Mouse (Mus musculus): ENCODE measurements around the gene Cntrl. TPM values are rescaled to one million over a fixed set of nuclear protein-coding genes. Genes with fewer than 3 reads are reported as not detected.
A peak's percentile ranks its signal among the peaks of the same experiment; 100 is the strongest.

The Cntrl gene
- polyA plus RNA-seq, 1 experiment from 2014 or later = 17.3 TPM

DNA sequence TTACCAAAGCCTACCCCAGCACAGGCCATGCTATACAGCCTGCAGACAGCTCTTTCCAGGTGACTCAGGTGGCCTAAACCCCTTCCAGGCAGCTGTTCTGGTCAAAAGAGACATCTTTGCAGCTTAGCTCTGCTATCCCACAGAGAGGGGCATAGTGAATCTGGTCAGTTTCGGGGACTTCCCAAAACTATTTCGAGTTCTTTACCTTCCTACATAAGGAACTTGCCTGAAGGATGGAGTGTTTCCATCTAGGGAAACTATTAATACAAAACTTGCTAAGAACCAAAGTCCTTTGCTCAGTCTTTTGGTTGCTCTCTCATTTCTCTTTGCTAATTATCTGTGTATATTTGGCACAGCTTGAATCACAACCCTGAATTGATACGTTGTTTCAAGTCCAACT, 32.4 kb downstream of the Cntrl start:
- no peaks in the 10 kb centered on the region for H3K27me3 ChIP-seq (replicated peaks; ENCODE audit: control insufficient read depth, insufficient read depth, low read length)
- WGBS = 90% methylated on average over 3 of the region's 3 CpGs

DNA sequence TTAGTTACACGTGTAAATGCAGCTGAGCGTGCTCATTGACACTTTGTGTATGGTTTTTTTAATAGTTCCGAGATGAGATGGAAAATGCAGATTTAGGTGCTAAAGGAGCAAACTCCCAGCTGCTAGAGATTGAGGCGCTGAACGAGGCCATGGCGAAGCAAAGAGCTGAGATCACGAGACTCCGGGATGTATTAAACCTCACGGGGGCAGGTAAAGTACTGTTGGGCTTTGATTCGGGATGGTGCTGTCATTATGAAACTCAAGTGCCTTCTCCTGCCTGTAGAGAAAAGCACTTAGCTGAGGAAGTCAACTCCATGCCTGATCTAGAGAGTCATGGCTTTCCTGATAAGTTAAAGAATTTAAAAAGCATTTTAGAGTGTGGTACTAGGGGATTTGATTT, 39.5 kb downstream of the Cntrl start:
- no peak for ATAC-seq
- Histone ChIP-seq H3K4me3 (ENCODE audit: low read length) (no peak overlapping the region), H3K27ac (ENCODE audit: low read length) (no peak overlapping the region), H3K9me3 (ENCODE audit: control insufficient read depth, low read length) (no peaks in the 10 kb centered on the region), H3K36me3 (ENCODE audit: control insufficient read depth, insufficient read depth, low read length) (peaks cover 33% of the 10 kb centered on the region), H3K4me2 (ENCODE audit: low read depth, low read length) (no peak overlapping the region), H3K9ac (ENCODE audit: low read depth, low read length) (no peak overlapping the region), H3K27me3 (replicated peaks; ENCODE audit: control insufficient read depth, insufficient read depth, low read length) (no peaks in the 10 kb centered on the region), H3K4me1 (ENCODE audit: control insufficient read depth, insufficient read depth, low read length) (no peaks in the 10 kb centered on the region)
- 94% methylated on average over 10 of the region's 10 CpGs for WGBS

More for the DNA sequence above, 32.4 kb downstream of the Cntrl start:
- Histone ChIP-seq H3K4me3 (ENCODE audit: low read length) (no peak overlapping the region), H3K9ac (ENCODE audit: low read depth, low read length) (no peak overlapping the region), H3K27ac (ENCODE audit: low read length) (no peak overlapping the region), H3K4me2 (ENCODE audit: low read depth, low read length) (no peak overlapping the region), H3K36me3 (ENCODE audit: control insufficient read depth, insufficient read depth, low read length) (peaks cover 33% of the 10 kb centered on the region), H3K9me3 (ENCODE audit: control insufficient read depth, low read length) (no peaks in the 10 kb centered on the region), H3K4me1 (ENCODE audit: control insufficient read depth, insufficient read depth, low read length) (no peaks in the 10 kb centered on the region)
- no peak for ATAC-seq

DNA sequence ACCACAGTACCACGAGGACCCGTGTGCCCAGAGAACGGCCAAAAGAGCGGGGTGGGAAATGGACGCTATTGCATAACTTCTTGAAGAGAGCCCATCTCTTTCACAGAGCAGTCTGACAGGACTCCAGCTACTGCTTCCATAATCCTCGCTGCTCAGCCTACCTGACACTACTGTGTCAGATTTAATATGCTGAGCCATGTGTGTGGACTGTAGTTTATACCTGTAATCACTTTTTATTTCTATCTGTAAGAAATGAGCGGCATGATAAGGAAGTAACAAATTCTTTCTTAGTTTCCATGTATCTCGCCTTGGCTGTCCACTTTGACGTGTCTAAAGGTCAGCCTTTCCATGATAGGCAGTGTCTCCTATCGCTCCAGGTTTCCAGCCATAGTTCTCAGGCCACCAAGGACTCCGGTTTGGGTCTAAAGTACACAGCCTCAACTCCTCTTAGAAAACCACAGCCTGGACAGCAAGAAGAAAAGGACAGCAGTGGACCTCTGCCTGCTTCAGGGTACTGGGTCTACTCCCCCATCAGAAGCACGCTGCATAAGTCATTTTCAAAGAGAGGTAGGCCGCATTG, 42.1 kb downstream of the Cntrl start:
- Histone ChIP-seq H3K27ac (ENCODE audit: low read length) (peak overlapping the region; percentile 26; the same call in 1 of the 2 replicates), H3K4me3 (ENCODE audit: low read length) (no peak overlapping the region), H3K36me3 (ENCODE audit: control insufficient read depth, insufficient read depth, low read length) (peaks cover 29% of the 10 kb centered on the region), H3K4me2 (ENCODE audit: low read depth, low read length) (no peak overlapping the region), H3K9ac (ENCODE audit: low read depth, low read length) (no peak overlapping the region), H3K27me3 (replicated peaks; ENCODE audit: control insufficient read depth, insufficient read depth, low read length) (no peaks in the 10 kb centered on the region), H3K9me3 (ENCODE audit: control insufficient read depth, low read length) (no peaks in the 10 kb centered on the region), H3K4me1 (ENCODE audit: control insufficient read depth, insufficient read depth, low read length) (no peaks in the 10 kb centered on the region)
- WGBS = 89% methylated on average over 13 of the region's 13 CpGs
- peak; percentile 60; the same call in 1 of the 2 replicates for ATAC-seq

DNA sequence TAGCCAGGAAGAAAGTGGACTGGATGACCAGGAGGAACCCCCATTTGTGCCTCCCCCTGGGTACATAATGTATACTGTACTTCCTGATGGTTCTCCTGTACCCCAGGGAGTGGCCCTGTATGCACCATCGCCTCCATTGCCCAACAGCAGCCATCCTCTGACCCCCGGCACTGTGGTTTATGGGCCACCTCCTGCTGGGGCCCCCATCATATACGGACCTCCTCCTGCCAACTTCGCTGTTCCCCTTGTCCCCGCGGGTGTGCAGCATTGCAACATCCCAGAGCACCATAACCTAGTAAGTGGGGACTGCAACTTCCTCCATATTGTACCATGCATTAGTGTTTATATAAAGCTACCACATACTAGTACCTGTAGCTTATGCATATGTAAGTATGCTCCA, 43.9 kb downstream of the Cntrl start:
- Histone ChIP-seq H3K9me3 (ENCODE audit: control insufficient read depth, low read length) (no peaks in the 10 kb centered on the region), H3K36me3 (ENCODE audit: control insufficient read depth, insufficient read depth, low read length) (peaks cover 30% of the 10 kb centered on the region), H3K27ac (ENCODE audit: low read length) (no peak overlapping the region), H3K9ac (ENCODE audit: low read depth, low read length) (no peak overlapping the region), H3K27me3 (replicated peaks; ENCODE audit: control insufficient read depth, insufficient read depth, low read length) (no peaks in the 10 kb centered on the region), H3K4me2 (ENCODE audit: low read depth, low read length) (no peak overlapping the region), H3K4me1 (ENCODE audit: control insufficient read depth, insufficient read depth, low read length) (no peaks in the 10 kb centered on the region), H3K4me3 (ENCODE audit: low read length) (no peak overlapping the region)
- WGBS = 75% methylated on average over 6 of the region's 6 CpGs
- peak; percentile 64 for ATAC-seq

DNA sequence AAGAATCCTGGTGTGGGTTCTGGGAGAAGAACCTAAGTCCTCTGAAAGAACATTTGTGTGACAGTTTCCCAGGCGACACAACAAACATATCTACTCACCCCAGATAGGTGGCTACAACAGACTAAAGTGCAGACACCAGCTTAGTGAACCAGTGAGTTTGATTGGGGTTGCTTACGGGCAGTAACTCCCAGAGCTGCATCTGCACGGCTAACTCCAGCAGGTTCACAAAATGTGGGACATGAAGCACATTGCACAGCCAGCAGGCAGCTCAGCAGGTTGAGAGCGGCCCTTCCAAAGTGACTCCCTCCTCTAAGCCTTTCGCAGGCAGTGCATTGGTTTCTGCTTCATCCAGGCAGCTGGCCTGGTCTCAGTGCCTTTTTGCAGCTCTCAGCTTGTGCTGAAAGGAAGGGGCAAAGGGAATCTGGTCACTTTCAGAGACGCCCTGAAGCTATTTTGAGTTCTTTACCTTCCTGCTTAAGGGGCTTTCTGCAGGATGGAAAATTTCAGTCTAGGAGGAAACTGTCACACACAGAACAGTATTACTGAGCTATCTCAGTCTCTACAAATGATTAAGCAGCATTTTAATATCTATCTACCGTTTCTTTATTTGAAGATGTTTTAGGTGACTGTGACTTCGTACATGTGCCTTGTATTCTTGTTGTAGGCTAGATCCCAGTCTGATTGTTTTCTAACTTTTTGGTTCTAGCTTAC, 44.7 kb downstream of the Cntrl start:
- ATAC-seq = no peak
- H3K27ac ChIP-seq (ENCODE audit: low read length) = no peak overlapping the region
- H3K9ac ChIP-seq (ENCODE audit: low read depth, low read length) = no peak overlapping the region
- no peak overlapping the region for H3K4me3 ChIP-seq (ENCODE audit: low read length)
- H3K36me3 ChIP-seq (ENCODE audit: control insufficient read depth, insufficient read depth, low read length) = peaks cover 32% of the 10 kb centered on the region
- H3K9me3 ChIP-seq (ENCODE audit: control insufficient read depth, low read length) = no peaks in the 10 kb centered on the region
- no peak overlapping the region for H3K4me2 ChIP-seq (ENCODE audit: low read depth, low read length)
- H3K27me3 ChIP-seq (replicated peaks; ENCODE audit: control insufficient read depth, insufficient read depth, low read length) = no peaks in the 10 kb centered on the region
- no peaks in the 10 kb centered on the region for H3K4me1 ChIP-seq (ENCODE audit: control insufficient read depth, insufficient read depth, low read length)
- WGBS = 85% methylated on average over 8 of the region's 8 CpGs

DNA sequence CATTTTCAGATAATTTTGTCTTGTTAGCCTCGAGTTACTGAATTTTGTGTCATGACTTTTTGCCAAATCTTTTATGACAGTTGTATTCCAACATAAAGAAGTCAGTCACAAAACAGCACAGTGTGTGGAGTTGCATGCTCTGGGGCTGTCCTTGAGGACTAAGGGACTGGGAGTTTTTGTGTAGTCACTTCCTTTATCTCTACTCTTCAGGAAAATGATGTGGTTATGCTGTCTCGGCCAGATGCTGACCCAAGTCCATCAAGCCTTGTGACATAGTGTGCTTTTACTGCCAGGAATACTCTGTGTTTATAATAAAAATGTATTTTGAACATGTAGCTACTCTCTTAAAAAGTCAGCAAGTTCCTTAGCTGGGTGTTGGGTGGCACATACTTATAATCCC, 47.7 kb downstream of the Cntrl start:
- ATAC-seq = no peak
- no peak overlapping the region for H3K9ac ChIP-seq (ENCODE audit: low read depth, low read length)
- H3K4me2 ChIP-seq (ENCODE audit: low read depth, low read length) = no peak overlapping the region
- no peaks in the 10 kb centered on the region for H3K4me1 ChIP-seq (ENCODE audit: control insufficient read depth, insufficient read depth, low read length)
- 86% methylated on average over 2 of the region's 2 CpGs for WGBS
- H3K4me3 ChIP-seq (ENCODE audit: low read length) = no peak overlapping the region
- H3K9me3 ChIP-seq (ENCODE audit: control insufficient read depth, low read length) = no peaks in the 10 kb centered on the region
- H3K27ac ChIP-seq (ENCODE audit: low read length) = no peak overlapping the region; the same call in 1 of the 2 replicates
- H3K36me3 ChIP-seq (ENCODE audit: control insufficient read depth, insufficient read depth, low read length) = peaks cover 17% of the 10 kb centered on the region
- H3K27me3 ChIP-seq (replicated peaks; ENCODE audit: control insufficient read depth, insufficient read depth, low read length) = no peaks in the 10 kb centered on the region

DNA sequence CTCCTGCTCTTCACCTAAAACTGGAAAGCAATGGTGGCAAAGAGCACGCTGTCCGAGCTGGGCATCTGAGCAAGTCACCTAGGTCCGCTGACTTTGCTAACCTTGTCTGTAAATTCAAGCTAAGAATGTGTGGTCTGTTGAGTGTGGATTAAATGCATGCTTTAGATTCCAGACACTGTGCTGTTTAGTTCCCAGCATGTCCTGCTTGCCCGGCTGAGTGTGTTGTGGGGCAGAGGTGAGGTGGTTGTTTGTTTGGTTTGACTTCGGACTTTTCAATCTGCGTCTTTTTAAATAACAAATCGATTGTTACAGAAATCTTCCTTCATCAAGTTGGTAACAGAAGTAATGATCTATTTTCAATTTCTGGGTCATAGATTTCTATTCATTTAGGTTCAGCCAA, 48.5 kb downstream of the Cntrl start:
- H3K9me3 ChIP-seq (ENCODE audit: control insufficient read depth, low read length) = no peaks in the 10 kb centered on the region
- H3K27ac ChIP-seq (ENCODE audit: low read length) = no peak overlapping the region
- H3K9ac ChIP-seq (ENCODE audit: low read depth, low read length) = no peak overlapping the region
- H3K4me1 ChIP-seq (ENCODE audit: control insufficient read depth, insufficient read depth, low read length) = no peaks in the 10 kb centered on the region
- ATAC-seq = no peak
- WGBS = 81% methylated on average over 7 of the region's 7 CpGs
- no peak overlapping the region for H3K4me2 ChIP-seq (ENCODE audit: low read depth, low read length)
- no peaks in the 10 kb centered on the region for H3K27me3 ChIP-seq (replicated peaks; ENCODE audit: control insufficient read depth, insufficient read depth, low read length)
- no peak overlapping the region for H3K4me3 ChIP-seq (ENCODE audit: low read length)
- H3K36me3 ChIP-seq (ENCODE audit: control insufficient read depth, insufficient read depth, low read length) = peaks cover 18% of the 10 kb centered on the region

DNA sequence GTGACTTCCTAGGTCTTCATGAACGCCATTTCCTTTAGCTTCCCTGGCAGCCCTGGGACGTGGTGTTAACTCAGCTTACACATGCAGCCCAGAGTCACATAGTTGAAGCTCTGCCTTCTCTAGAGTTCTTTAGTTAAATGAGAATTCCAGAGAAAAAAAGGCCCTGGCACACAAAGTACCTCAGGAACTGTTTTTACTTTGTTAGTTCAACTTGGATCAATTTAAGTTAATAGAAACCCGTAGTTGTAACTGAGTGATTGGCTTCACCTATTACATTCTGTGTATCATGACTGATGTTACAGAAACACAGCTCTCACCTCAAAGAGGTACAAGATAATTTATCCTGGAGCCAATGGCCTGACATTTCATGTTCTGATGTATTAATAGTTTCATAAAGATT, 49.1 kb downstream of the Cntrl start:
- WGBS = 87% methylated on average over 3 of the region's 3 CpGs
- Histone ChIP-seq H3K36me3 (ENCODE audit: control insufficient read depth, insufficient read depth, low read length) (peaks cover 20% of the 10 kb centered on the region), H3K4me1 (ENCODE audit: control insufficient read depth, insufficient read depth, low read length) (no peaks in the 10 kb centered on the region), H3K27me3 (replicated peaks; ENCODE audit: control insufficient read depth, insufficient read depth, low read length) (no peaks in the 10 kb centered on the region), H3K27ac (ENCODE audit: low read length) (no peak overlapping the region), H3K9me3 (ENCODE audit: control insufficient read depth, low read length) (no peaks in the 10 kb centered on the region), H3K9ac (ENCODE audit: low read depth, low read length) (no peak overlapping the region), H3K4me3 (ENCODE audit: low read length) (no peak overlapping the region), H3K4me2 (ENCODE audit: low read depth, low read length) (no peak overlapping the region)
- ATAC-seq = no peak

DNA sequence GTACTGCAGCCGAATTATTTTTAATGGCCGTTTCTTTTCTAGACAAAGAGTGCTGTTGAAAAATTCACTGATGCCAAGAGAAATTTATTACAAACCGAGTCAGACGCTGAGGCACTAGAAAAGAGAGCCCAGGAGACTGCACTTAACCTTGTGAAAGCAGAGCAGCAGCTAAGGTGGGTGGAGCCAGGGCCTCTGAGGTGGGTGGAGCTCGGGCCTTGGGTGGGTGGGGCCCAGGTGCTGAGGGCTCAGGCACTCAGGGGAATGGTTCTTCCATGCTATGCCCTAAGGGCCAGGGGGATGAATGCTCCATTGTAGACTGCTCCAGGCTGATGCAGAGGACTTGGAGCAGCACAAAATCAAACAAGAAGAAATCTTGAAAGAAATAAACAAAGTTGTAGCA, 50.9 kb downstream of the Cntrl start:
- Histone ChIP-seq H3K27ac (ENCODE audit: low read length) (no peak overlapping the region), H3K4me1 (ENCODE audit: control insufficient read depth, insufficient read depth, low read length) (no peaks in the 10 kb centered on the region), H3K9me3 (ENCODE audit: control insufficient read depth, low read length) (no peaks in the 10 kb centered on the region), H3K27me3 (replicated peaks; ENCODE audit: control insufficient read depth, insufficient read depth, low read length) (no peaks in the 10 kb centered on the region), H3K36me3 (ENCODE audit: control insufficient read depth, insufficient read depth, low read length) (peaks cover 18% of the 10 kb centered on the region), H3K4me3 (ENCODE audit: low read length) (no peak overlapping the region), H3K4me2 (ENCODE audit: low read depth, low read length) (no peak overlapping the region), H3K9ac (ENCODE audit: low read depth, low read length) (no peak overlapping the region)
- peak; percentile 46; the same call in 1 of the 2 replicates for ATAC-seq
- WGBS = 43% methylated on average over 5 of the region's 5 CpGs

All from intestine, embryonic 16.5 days (tissue).